Mouse (Mus musculus) limb, embryonic 14.5 days (tissue): ENCODE results near the gene Klhdc9. TPM values are rescaled to one million over a fixed set of nuclear protein-coding genes. Genes with fewer than 3 reads are reported as not detected.
A peak's percentile ranks its signal among the peaks of the same experiment; 100 is the strongest.

Source experiments
- ATAC-seq: fragments of 200-750 bp; cut with Nextera tagmentation; 2 replicates; pipeline ENCODE4 v1.8.0; 2017; ENCODE audit warnings: low read depth, moderate number of reproducible peaks, moderate TSS enrichment; ENCODE audit not compliant: low FRiP score
- DNase-seq: peaks from one replicate; pipeline ENCODE4 v3.0.0-alpha.2; 2015; ENCODE audit warnings: low spot score
- H3K27ac ChIP-seq: fragments of 300-500 bp; sonication (generic); replicated peaks from 2 replicates; pipeline ENCODE4 v1.5.1; 2014; ENCODE audit warnings: low read depth, mild to moderate bottlenecking, low read length, moderate library complexity, mixed read lengths
- H3K27me3 ChIP-seq: fragments of 300-500 bp; sonication (generic); 2 replicates; pipeline ENCODE4 v1.6.1; 2014; ENCODE audit warnings: low read length, mixed read lengths; ENCODE audit not compliant: control insufficient read depth, insufficient read depth
- H3K36me3 ChIP-seq: fragments of 300-500 bp; sonication (generic); 2 replicates; pipeline ENCODE4 v1.6.1; 2014; ENCODE audit warnings: mild to moderate bottlenecking, low read length, moderate library complexity, mixed read lengths; ENCODE audit not compliant: control insufficient read depth, insufficient read depth
- H3K4me1 ChIP-seq: fragments of 300-500 bp; sonication (generic); 2 replicates; pipeline ENCODE4 v1.6.1; 2014; ENCODE audit warnings: antibody characterized with exemption, low read length, mixed read lengths; ENCODE audit not compliant: control insufficient read depth, insufficient read depth
- H3K4me2 ChIP-seq: fragments of 300-500 bp; sonication (generic); replicated peaks from 2 replicates; pipeline ENCODE4 v1.6.1; 2014; ENCODE audit warnings: low read depth, mild to moderate bottlenecking, low read length, moderate library complexity; ENCODE audit not compliant: severe bottlenecking
- H3K4me3 ChIP-seq: fragments of 300-500 bp; sonication (generic); replicated peaks from 2 replicates; pipeline ENCODE4 v1.5.1; 2014; ENCODE audit warnings: low read length
- H3K9ac ChIP-seq: fragments of 300-500 bp; sonication (generic); 2 replicates; pipeline ENCODE4 v1.6.1; 2014; ENCODE audit warnings: mild to moderate bottlenecking, low read depth, low read length, moderate library complexity; ENCODE audit not compliant: severe bottlenecking
- H3K9me3 ChIP-seq: fragments of 300-500 bp; sonication (generic); 2 replicates; pipeline ENCODE4 v1.6.1; 2016; ENCODE audit warnings: low read length; ENCODE audit not compliant: control insufficient read depth
- POLR2A ChIP-seq: fragments of 200-500 bp; IDR thresholded peaks from 2 replicates; pipeline ENCODE4 v1.8.0; 2012; ENCODE audit warnings: inconsistent platforms, mild to moderate bottlenecking, moderate library complexity, borderline replicate concordance; ENCODE audit not compliant: insufficient read depth, insufficient read length; ENCODE audit errors: extremely low read depth
- WGBS: fragments of 180-500 bp; shearing (Covaris S2); extraction: QIAGEN DNeasy Blood & Tissue Kit; methylation state at CpG from one replicate; pipeline ENCODE4 v1.1.7; 2014; 5-methylcytosine and 5-hydroxymethylcytosine counted together
- polyA plus RNA-seq, 2 experiments: library from polyadenylated mRNA; depleted of rRNA in 1 of 2; stranded (reverse) in 1 of 2; unstranded in 1 of 2; fragments of >200 nt; fragmentation: Nextera tagmentation in 1 of 2; extraction: Ambion mirVana in 1 of 2; gene quantifications; 2 replicates each; pipeline versions ENCODE4 v1.2.1 to v1.2.3; 2012 to 2014

The Klhdc9 gene
- polyA plus RNA-seq (2012; rRNA removed) (1.1 and 1.3 TPM in 2 replicates), polyA plus RNA-seq (2014; fragmentation: Nextera tagmentation; extraction: Ambion mirVana) (0.88 and 1.1 TPM in 2 replicates)

DNA sequence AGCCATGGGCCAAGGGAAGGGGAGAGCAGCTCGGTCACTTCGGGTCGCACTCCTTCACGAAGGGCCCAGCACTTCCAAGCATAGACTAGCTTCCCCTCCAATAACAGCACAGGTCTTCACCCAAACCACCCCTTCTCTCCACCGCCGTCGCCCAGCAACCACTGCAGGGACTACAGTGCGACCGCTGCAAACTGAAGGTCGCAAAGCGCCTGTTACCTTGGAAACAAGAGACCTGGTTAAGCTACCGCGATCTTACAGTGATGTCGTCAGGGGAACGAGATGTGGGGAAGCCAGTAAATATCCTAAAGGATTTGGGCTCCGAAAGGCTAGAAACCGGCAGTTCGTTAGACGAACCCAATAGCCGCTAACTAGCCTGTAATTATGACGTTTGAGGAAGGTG lies at the start of gene Klhdc9:
Klhdc9 (minus strand) TSS at position 143 of the 400 bp plus-strand sequence.
- H3K9me3 ChIP-seq = no peaks in the 10 kb centered on the region
- H3K4me3 ChIP-seq = peak within 1 kb of the TSS; percentile 54
- DNase-seq = peak; percentile 97
- under 1% methylated on average over 18 of the region's 21 CpGs for WGBS
- TF ChIP-seq POLR2A = no peak; the same call in 1 of the 2 replicates
- peak; percentile 93 for ATAC-seq
- peak within 1 kb of the TSS; percentile 77 for H3K27ac ChIP-seq
- H3K4me1 ChIP-seq = peaks cover 13% of the 10 kb centered on the region; the same call in 1 of the 2 replicates
- peaks cover 26% of the 10 kb centered on the region for H3K36me3 ChIP-seq
- no peaks in the 10 kb centered on the region for H3K27me3 ChIP-seq
- peak within 1 kb of the TSS; percentile 58 for H3K9ac ChIP-seq
- peak within 1 kb of the TSS; percentile 91 for H3K4me2 ChIP-seq

DNA sequence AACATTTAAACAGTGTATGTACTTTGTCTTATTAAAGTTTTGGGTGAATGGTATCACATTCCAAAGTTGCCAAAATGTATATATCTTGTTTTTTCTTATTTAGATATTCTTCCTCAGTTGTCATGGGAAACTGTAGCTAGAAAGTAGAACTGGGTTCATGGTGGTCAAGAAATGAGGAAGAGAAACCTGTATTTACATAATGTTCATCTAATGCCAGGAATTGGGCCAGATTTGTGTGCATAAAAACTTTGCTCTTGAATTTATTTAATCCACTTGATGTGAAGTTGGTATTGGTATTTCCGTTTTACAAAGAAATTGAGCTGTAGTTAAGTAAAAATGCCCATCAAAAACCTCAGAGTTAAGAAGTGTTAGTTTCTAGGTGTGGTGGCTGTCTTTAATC lies 49.6 kb upstream of the Klhdc9 start:
- Histone ChIP-seq H3K9me3 (no peaks in the 10 kb centered on the region), H3K36me3 (peaks cover 3% of the 10 kb centered on the region; the same call in 1 of the 2 replicates), H3K4me3 (no peak overlapping the region; the same call in 1 of the 2 replicates), H3K4me1 (peaks cover 8% of the 10 kb centered on the region), H3K4me2 (no peak overlapping the region), H3K27me3 (no peaks in the 10 kb centered on the region), H3K9ac (no peak overlapping the region), H3K27ac (no peak overlapping the region)
- ATAC-seq = no peak
- WGBS = 93% methylated on average over 1 of the region's 1 CpGs
- no peak for TF ChIP-seq POLR2A
- no peak for DNase-seq

DNA sequence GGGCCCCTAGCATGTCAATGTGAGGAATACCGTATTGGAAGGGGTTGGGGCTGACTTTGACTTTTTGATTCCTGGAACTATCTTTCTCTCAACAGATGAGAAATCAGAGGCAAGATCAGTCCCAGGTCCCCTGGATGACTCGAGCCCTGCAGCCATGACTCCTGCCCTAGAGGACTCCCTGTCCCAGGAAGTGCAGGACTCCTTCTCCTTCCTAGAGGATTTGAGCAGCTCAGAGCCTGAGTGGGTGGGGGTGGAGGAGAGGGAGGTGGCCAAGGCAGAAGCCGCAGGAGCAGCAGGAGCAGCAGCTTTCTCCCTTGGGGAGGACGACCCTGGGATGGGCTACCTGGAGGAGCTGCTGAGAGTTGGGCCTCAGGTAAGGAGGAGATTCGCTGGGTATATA lies 46.7 kb upstream of the Klhdc9 start:
- DNase-seq (no peak), ATAC-seq (no peak)
- TF ChIP-seq POLR2A = no peak
- no peaks in the 10 kb centered on the region for H3K36me3 ChIP-seq
- no peaks in the 10 kb centered on the region for H3K4me1 ChIP-seq
- H3K9me3 ChIP-seq = no peaks in the 10 kb centered on the region
- H3K4me3 ChIP-seq = no peak overlapping the region
- H3K4me2 ChIP-seq = no peak overlapping the region
- no peak overlapping the region for H3K9ac ChIP-seq
- H3K27me3 ChIP-seq = no peaks in the 10 kb centered on the region
- no peak overlapping the region for H3K27ac ChIP-seq
- 75% methylated on average over 5 of the region's 5 CpGs for WGBS

DNA sequence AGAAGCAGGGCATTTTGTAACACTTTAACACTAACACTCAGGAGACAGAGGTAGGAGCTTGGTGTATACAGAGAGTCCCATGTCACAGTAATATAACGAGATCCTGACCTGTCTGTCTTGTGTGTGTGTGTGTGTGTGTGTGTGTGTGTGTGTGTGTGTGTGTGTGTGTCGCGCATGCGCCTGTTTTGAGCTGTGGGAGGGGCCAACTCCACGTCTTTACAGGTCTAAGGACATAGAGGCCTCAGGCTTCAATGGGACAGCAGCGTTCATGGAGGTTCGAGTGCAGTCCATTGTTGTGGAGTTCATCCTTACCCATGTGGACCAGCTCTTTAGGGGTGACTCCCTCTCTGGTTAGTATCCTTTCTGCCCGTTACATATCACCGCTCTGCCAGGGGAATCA lies 42.4 kb upstream of the Klhdc9 start:
- TF ChIP-seq POLR2A = no peak
- 67% methylated on average over 8 of the region's 9 CpGs for WGBS
- no peaks in the 10 kb centered on the region for H3K36me3 ChIP-seq

DNA sequence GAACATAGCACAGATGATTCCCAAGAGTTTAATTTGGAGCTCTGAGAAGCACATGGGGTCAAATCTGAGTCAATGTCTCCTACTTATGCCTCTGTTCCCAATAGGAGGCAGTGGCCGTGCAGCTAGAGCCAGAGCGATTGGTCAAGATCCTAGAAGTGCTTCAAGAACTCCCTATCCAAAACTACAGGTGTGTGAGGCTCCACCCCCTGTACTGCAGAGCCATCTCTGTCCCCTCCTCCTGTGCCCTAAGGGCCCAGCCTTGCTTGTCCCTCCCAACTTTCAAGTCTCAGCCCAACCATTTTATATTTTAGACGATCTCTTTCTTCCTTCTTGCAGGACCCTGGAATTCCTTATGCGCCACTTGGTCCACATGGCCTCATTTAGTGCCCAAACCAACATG lies 41.2 kb upstream of the Klhdc9 start:
- no peak overlapping the region for H3K4me3 ChIP-seq
- H3K27me3 ChIP-seq = no peaks in the 10 kb centered on the region
- no peak for DNase-seq
- TF ChIP-seq POLR2A = no peak
- no peak for ATAC-seq
- no peak overlapping the region for H3K4me2 ChIP-seq
- WGBS = 75% methylated on average over 4 of the region's 4 CpGs
- H3K36me3 ChIP-seq = no peaks in the 10 kb centered on the region
- no peak overlapping the region for H3K9ac ChIP-seq
- H3K27ac ChIP-seq = no peak overlapping the region
- no peaks in the 10 kb centered on the region for H3K9me3 ChIP-seq
- no peaks in the 10 kb centered on the region for H3K4me1 ChIP-seq

More for the DNA sequence above, 42.4 kb upstream of the Klhdc9 start:
- Histone ChIP-seq H3K4me2 (no peak overlapping the region), H3K9me3 (no peaks in the 10 kb centered on the region), H3K4me3 (no peak overlapping the region), H3K27me3 (no peaks in the 10 kb centered on the region), H3K9ac (no peak overlapping the region), H3K27ac (no peak overlapping the region), H3K4me1 (no peaks in the 10 kb centered on the region)
- ATAC-seq (no peak), DNase-seq (no peak)
